In genomic region chr8:83902961-83903666, GRCm38 (mm10) we compare ENCODE assay signal across 8 mouse cellular contexts. TPM values are rescaled to one million over a fixed set of nuclear protein-coding genes. Genes with fewer than 3 reads are reported as not detected.
DNase-seq lines count a peak whose midpoint lies in the region; ATAC-seq lines count a peak whose summit lies in the region.

No protein-coding gene starts in this region.

- H3K4me1 ChIP-seq in kidney, embryonic 16.5 days (ENCODE audit: insufficient read depth, low read length), result peaks cover 46% of the 10 kb centered on the region
- H3K4me1 ChIP-seq in embryonic facial prominence, embryonic 14.5 days (ENCODE audit: control insufficient read depth, insufficient read depth, low read length), result peaks cover 31% of the 10 kb centered on the region
- peaks cover 74% of the 10 kb centered on the region for H3K4me1 ChIP-seq in limb, embryonic 10.5 days

- DNase-seq in kidney, adult 8-10 months, result no peak
- DNase-seq in T-cell, adult 2 months (ENCODE audit: low spot score), result peak; percentile 25
- DNase-seq in embryonic facial prominence, embryonic 14.5 days (ENCODE audit: low spot score), result peak; percentile 79
- DNase-seq in limb, embryonic 10.5 days (ENCODE audit: low spot score), result peak; percentile 62
- DNase-seq in neural tube, embryonic 10.5 days (ENCODE audit: extremely low spot score, low spot score), result peak; percentile 49
- DNase-seq in natural killer cell, adult 2 months (ENCODE audit: low spot score in 2 of 2), result no peak

- H3K4me3 ChIP-seq in kidney, embryonic 16.5 days (ENCODE audit: low read length), result peak overlapping the region; percentile 14
- H3K4me3 ChIP-seq in embryonic facial prominence, embryonic 14.5 days (ENCODE audit: low read depth, low read length), result peak overlapping the region; percentile 20
- H3K4me3 ChIP-seq in limb, embryonic 10.5 days, result peak overlapping the region; percentile 95

- no peaks in the 10 kb centered on the region for H3K9me3 ChIP-seq in kidney, embryonic 16.5 days (ENCODE audit: low read length)
- no peaks in the 10 kb centered on the region for H3K9me3 ChIP-seq in embryonic facial prominence, embryonic 14.5 days (ENCODE audit: control insufficient read depth, low read length)
- no peaks in the 10 kb centered on the region for H3K9me3 ChIP-seq in limb, embryonic 10.5 days (replicated peaks)

- H3K27me3 ChIP-seq in kidney, embryonic 16.5 days (ENCODE audit: insufficient read depth, low read length), result no peaks in the 10 kb centered on the region
- no peaks in the 10 kb centered on the region for H3K27me3 ChIP-seq in embryonic facial prominence, embryonic 14.5 days (replicated peaks; ENCODE audit: control insufficient read depth, insufficient read depth, low read length)
- H3K27me3 ChIP-seq in limb, embryonic 10.5 days (ENCODE audit: low read depth, poor library complexity, severe bottlenecking), result no peaks in the 10 kb centered on the region

- peak overlapping the region; percentile 82 for H3K27ac ChIP-seq in kidney, embryonic 16.5 days (ENCODE audit: low read length)
- peak overlapping the region; percentile 61 for H3K27ac ChIP-seq in embryonic facial prominence, embryonic 14.5 days (replicated peaks; ENCODE audit: low read depth, low read length)
- H3K27ac ChIP-seq in limb, embryonic 10.5 days, result peak overlapping the region; percentile 72

- peaks cover 9% of the 10 kb centered on the region; the same call in 1 of the 2 replicates for H3K36me3 ChIP-seq in kidney, embryonic 16.5 days (ENCODE audit: insufficient read depth, low read length)
- peaks cover 7% of the 10 kb centered on the region; the same call in 1 of the 2 replicates for H3K36me3 ChIP-seq in embryonic facial prominence, embryonic 14.5 days (ENCODE audit: control insufficient read depth, insufficient read depth, low read length)
- H3K36me3 ChIP-seq in limb, embryonic 10.5 days, result peaks cover 15% of the 10 kb centered on the region

- WGBS in kidney, embryonic 16.5 days, result 10% methylated on average over 12 of the region's 13 CpGs
- WGBS in embryonic facial prominence, embryonic 14.5 days, result 7% methylated on average over 12 of the region's 13 CpGs
- WGBS in limb, embryonic 10.5 days, result 4% methylated on average over 13 of the region's 13 CpGs

- peak; percentile 18; the same call in 1 of the 2 replicates for ATAC-seq in kidney, embryonic 16.5 days (ENCODE audit: low FRiP score, low TSS enrichment)
- ATAC-seq in embryonic facial prominence, embryonic 14.5 days (ENCODE audit: low read depth), result no peak
- ATAC-seq in granulocyte monocyte progenitor cell, adult 5-6 weeks (replicated peaks; ENCODE audit: poor library complexity, severe bottlenecking), result no peak

- H3K9ac ChIP-seq in kidney, embryonic 16.5 days (replicated peaks; ENCODE audit: low read length), result 0 out of 2 replicates have a peak overlapping the region, but pooled peaks have one; percentile 37
- peak overlapping the region; percentile 40 for H3K9ac ChIP-seq in embryonic facial prominence, embryonic 14.5 days (ENCODE audit: low read depth, low read length)

- H3K4me2 ChIP-seq in kidney, embryonic 16.5 days (replicated peaks; ENCODE audit: low read depth, low read length), result peak overlapping the region; percentile 96
- peak overlapping the region; percentile 82 for H3K4me2 ChIP-seq in embryonic facial prominence, embryonic 14.5 days (ENCODE audit: low read depth, low read length)

RNA-seq across cellular contexts. Expression of gene Adgrl1, which starts 3.2 kb away (rescaled TPM):
- 17.8 and 19.6 TPM in 2 replicates for polyA plus RNA-seq in kidney, embryonic 16.5 days (2015; fragmentation: Nextera tagmentation; extraction: Ambion mirVana)
- polyA plus RNA-seq in embryonic facial prominence, embryonic 14.5 days (2014; fragmentation: Nextera tagmentation; extraction: Ambion mirVana), result 25.1 and 31.7 TPM in 2 replicates
- polyA plus RNA-seq in limb, embryonic 10.5 days (2016; fragmentation: Nextera tagmentation; extraction: Ambion mirVana), result 12.3 and 16.2 TPM in 2 replicates
- 1.4 and 2.4 TPM in 2 replicates for total RNA-seq in granulocyte monocyte progenitor cell, adult 5-6 weeks (2014; fragmentation: Nextera tagmentation)
- 2.4 and 3.6 TPM in 2 replicates for total RNA-seq in granulocyte monocyte progenitor cell, adult 5-6 weeks (2017)

RNA-seq across cellular contexts. Expression of gene Gm10644, which starts 51.9 kb away (rescaled TPM):
- 0.85 and 1.0 TPM in 2 replicates for polyA plus RNA-seq in kidney, embryonic 16.5 days (2015; fragmentation: Nextera tagmentation; extraction: Ambion mirVana)
- polyA plus RNA-seq in embryonic facial prominence, embryonic 14.5 days (2014; fragmentation: Nextera tagmentation; extraction: Ambion mirVana), result 0.48 and 0.82 TPM in 2 replicates
- polyA plus RNA-seq in limb, embryonic 10.5 days (2016; fragmentation: Nextera tagmentation; extraction: Ambion mirVana), result 0.58 and 0.70 TPM in 2 replicates
- not detected in 2 replicates for total RNA-seq in granulocyte monocyte progenitor cell, adult 5-6 weeks (2014; fragmentation: Nextera tagmentation)
- not detected in 2 replicates for total RNA-seq in granulocyte monocyte progenitor cell, adult 5-6 weeks (2017)

RNA-seq across cellular contexts. Expression of gene Asf1b, which starts 52.2 kb away (rescaled TPM):
- 58.2 and 65.1 TPM in 2 replicates for polyA plus RNA-seq in kidney, embryonic 16.5 days (2015; fragmentation: Nextera tagmentation; extraction: Ambion mirVana)
- polyA plus RNA-seq in embryonic facial prominence, embryonic 14.5 days (2014; fragmentation: Nextera tagmentation; extraction: Ambion mirVana), result 63.9 and 68.8 TPM in 2 replicates
- 94.6 and 101 TPM in 2 replicates for polyA plus RNA-seq in limb, embryonic 10.5 days (2016; fragmentation: Nextera tagmentation; extraction: Ambion mirVana)
- 36.8 and 53.8 TPM in 2 replicates for total RNA-seq in granulocyte monocyte progenitor cell, adult 5-6 weeks (2014; fragmentation: Nextera tagmentation)
- total RNA-seq in granulocyte monocyte progenitor cell, adult 5-6 weeks (2017), result 29.8 and 33.2 TPM in 2 replicates

Comparison
In these comparisons a context has a peak if more than half of its experiments do, and no peak if none do; other contexts are left out.
1. H3K4me3 ChIP-seq: peak in every context shown above with its lines; median percentile 95 in limb, embryonic 10.5 days; 20 in embryonic facial prominence, embryonic 14.5 days; 14 in kidney, embryonic 16.5 days.
2. DNase-seq: peak in T-cell, adult 2 months (single experiment), embryonic facial prominence, embryonic 14.5 days (single experiment), limb, embryonic 10.5 days (single experiment) and neural tube, embryonic 10.5 days (single experiment); none in kidney, adult 8-10 months (0 of 2) and natural killer cell, adult 2 months (0 of 2).
3. Peak in every context shown above with its lines, with median percentiles within 50 percentile points of each other: H3K27ac ChIP-seq.